Mouse (Mus musculus) urinary bladder, postnatal 14 days (tissue): ENCODE measurements around the gene Pwwp2b.

Experiments
- DNase-seq: peaks from one replicate; pipeline ENCODE4 v3.0.0; 2021; ENCODE audit warnings: low spot score

The Pwwp2b gene

GRCm38 (mm10) chr7:139264337-139264736, 16.1 kb downstream of the Pwwp2b start:
- DNase-seq: no peak

- no peak for DNase-seq
These were observed 17.4 kb downstream of the Pwwp2b start for GRCm38 (mm10) chr7:139265634-139266033.

GRCm38 (mm10) chr7:139266431-139266830, 18.1 kb downstream of the Pwwp2b start:
- DNase-seq: no peak

GRCm38 (mm10) chr7:139266886-139267870, 18.9 kb downstream of the Pwwp2b start:
- peak; percentile 76 for DNase-seq

- no peak for DNase-seq
These were observed 22.5 kb downstream of the Pwwp2b start for GRCm38 (mm10) chr7:139270738-139271137.

- DNase-seq: no peak
These were observed 23.6 kb downstream of the Pwwp2b start for GRCm38 (mm10) chr7:139271871-139272270.

- no peak for DNase-seq
These were observed 24.5 kb downstream of the Pwwp2b start for GRCm38 (mm10) chr7:139272639-139273396.

GRCm38 (mm10) chr7:139273397-139273719, 25.1 kb downstream of the Pwwp2b start:
- no peak for DNase-seq

GRCm38 (mm10) chr7:139275586-139275985, 27.3 kb downstream of the Pwwp2b start:
- no peak for DNase-seq

- DNase-seq: no peak
These were observed 27.9 kb downstream of the Pwwp2b start for GRCm38 (mm10) chr7:139276150-139276549.

- no peak for DNase-seq
These were observed 29.3 kb downstream of the Pwwp2b start for GRCm38 (mm10) chr7:139277536-139277935.

- no peak for DNase-seq
These were observed 31.3 kb downstream of the Pwwp2b start for GRCm38 (mm10) chr7:139279571-139279970.

GRCm38 (mm10) chr7:139280044-139280443, 31.8 kb downstream of the Pwwp2b start:
- DNase-seq: peak; percentile 65

GRCm38 (mm10) chr7:139281195-139281594, 32.9 kb downstream of the Pwwp2b start:
- DNase-seq: peak; percentile 77

GRCm38 (mm10) chr7:139282037-139282436, 33.8 kb downstream of the Pwwp2b start:
- DNase-seq: no peak

GRCm38 (mm10) chr7:139285295-139285943, 37.1 kb downstream of the Pwwp2b start:
- no peak for DNase-seq

- DNase-seq: no peak
These were observed 40.3 kb downstream of the Pwwp2b start for GRCm38 (mm10) chr7:139288540-139288939.

GRCm38 (mm10) chr7:139293350-139293749, 45.1 kb downstream of the Pwwp2b start:
- DNase-seq: no peak

- DNase-seq: no peak
These were observed 45.8 kb downstream of the Pwwp2b start for GRCm38 (mm10) chr7:139294076-139294475.

GRCm38 (mm10) chr7:139295653-139296052, 47.4 kb downstream of the Pwwp2b start:
- DNase-seq: no peak

GRCm38 (mm10) chr7:139296552-139297100, 48.3 kb downstream of the Pwwp2b start:
- DNase-seq: peak; percentile 83

- DNase-seq: no peak
These were observed 50.2 kb downstream of the Pwwp2b start for GRCm38 (mm10) chr7:139298446-139298845.
